Mouse (Mus musculus): Measurements from ENCODE around the gene Rpsa. TPM values are rescaled to one million over a fixed set of nuclear protein-coding genes. Genes with fewer than 3 reads are reported as not detected.

Rpsa gene
- polyA plus RNA-seq, 1 experiment from 2014 or later, result 1,488 TPM

DNA sequence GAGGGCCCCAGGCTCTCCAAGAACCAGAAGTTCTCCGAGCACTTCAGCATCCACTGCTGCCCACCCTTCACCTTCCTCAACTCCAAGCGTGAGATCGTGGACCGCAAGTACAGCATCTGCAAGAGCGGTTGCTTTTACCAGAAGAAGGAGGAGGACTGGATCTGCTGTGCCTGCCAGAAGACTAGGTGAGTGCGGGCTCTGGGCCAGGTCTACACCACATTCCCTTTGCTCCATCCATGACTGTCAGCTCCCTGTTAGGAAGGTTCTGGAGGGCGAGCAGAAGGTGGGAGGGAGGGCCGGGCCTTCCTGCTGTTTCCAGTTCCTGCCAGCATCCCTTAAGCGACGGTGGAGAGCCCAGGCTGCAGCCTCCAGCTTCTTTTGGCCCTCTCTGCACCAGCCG, 40.3 kb downstream of the Rpsa start:
- no peaks in the 10 kb centered on the region for H3K4me1 ChIP-seq (replicated peaks; ENCODE audit: control insufficient read depth, insufficient read depth, low read length)
- DNase-seq (ENCODE audit: low spot score) (no peak), ATAC-seq (ENCODE audit: low FRiP score) (no peak)
- no peaks in the 10 kb centered on the region for H3K36me3 ChIP-seq (ENCODE audit: control insufficient read depth, insufficient read depth, low read length)
- no peaks in the 10 kb centered on the region for H3K27me3 ChIP-seq (ENCODE audit: control insufficient read depth, insufficient read depth, low read length)
- H3K4me2 ChIP-seq (replicated peaks; ENCODE audit: low read depth, low read length), result no peak overlapping the region
- H3K9ac ChIP-seq (ENCODE audit: low read depth, low read length), result no peak overlapping the region
- H3K27ac ChIP-seq (ENCODE audit: low read depth, low read length), result no peak overlapping the region
- H3K9me3 ChIP-seq (ENCODE audit: control insufficient read depth, low read length), result no peaks in the 10 kb centered on the region
- 66% methylated on average over 11 of the region's 11 CpGs for WGBS
- no peak overlapping the region for H3K4me3 ChIP-seq (ENCODE audit: low read depth, low read length)

DNA sequence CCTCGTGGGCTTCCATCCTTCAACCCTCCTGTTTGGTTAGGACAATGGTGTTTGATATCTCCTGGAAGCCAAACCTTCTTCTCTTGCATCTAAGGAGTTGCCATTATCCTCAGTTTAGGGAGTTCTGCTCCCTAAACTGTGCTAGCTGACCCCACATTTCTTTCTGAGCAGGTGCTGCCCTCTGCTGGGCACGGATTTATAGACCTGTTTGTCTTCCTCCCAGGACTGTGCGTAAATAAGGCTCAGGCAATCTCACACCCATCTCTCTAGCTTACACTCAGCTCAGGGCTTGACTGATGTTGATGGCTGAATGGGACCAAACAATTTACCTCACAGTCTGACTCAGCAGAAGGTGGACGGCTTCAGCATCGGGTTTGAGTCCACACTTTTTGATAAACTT, 43.8 kb downstream of the Rpsa start:
- H3K4me3 ChIP-seq (ENCODE audit: low read depth, low read length), result no peak overlapping the region
- H3K9me3 ChIP-seq (ENCODE audit: control insufficient read depth, low read length), result no peaks in the 10 kb centered on the region
- ATAC-seq (ENCODE audit: low FRiP score) (no peak), DNase-seq (ENCODE audit: low spot score) (peak; percentile 75)
- H3K4me1 ChIP-seq (replicated peaks; ENCODE audit: control insufficient read depth, insufficient read depth, low read length), result no peaks in the 10 kb centered on the region
- no peak overlapping the region for H3K4me2 ChIP-seq (replicated peaks; ENCODE audit: low read depth, low read length)
- H3K27ac ChIP-seq (ENCODE audit: low read depth, low read length), result no peak overlapping the region
- no peaks in the 10 kb centered on the region for H3K36me3 ChIP-seq (ENCODE audit: control insufficient read depth, insufficient read depth, low read length)
- H3K9ac ChIP-seq (ENCODE audit: low read depth, low read length), result no peak overlapping the region
- H3K27me3 ChIP-seq (ENCODE audit: control insufficient read depth, insufficient read depth, low read length), result no peaks in the 10 kb centered on the region
- 45% methylated on average over 5 of the region's 5 CpGs for WGBS

DNA sequence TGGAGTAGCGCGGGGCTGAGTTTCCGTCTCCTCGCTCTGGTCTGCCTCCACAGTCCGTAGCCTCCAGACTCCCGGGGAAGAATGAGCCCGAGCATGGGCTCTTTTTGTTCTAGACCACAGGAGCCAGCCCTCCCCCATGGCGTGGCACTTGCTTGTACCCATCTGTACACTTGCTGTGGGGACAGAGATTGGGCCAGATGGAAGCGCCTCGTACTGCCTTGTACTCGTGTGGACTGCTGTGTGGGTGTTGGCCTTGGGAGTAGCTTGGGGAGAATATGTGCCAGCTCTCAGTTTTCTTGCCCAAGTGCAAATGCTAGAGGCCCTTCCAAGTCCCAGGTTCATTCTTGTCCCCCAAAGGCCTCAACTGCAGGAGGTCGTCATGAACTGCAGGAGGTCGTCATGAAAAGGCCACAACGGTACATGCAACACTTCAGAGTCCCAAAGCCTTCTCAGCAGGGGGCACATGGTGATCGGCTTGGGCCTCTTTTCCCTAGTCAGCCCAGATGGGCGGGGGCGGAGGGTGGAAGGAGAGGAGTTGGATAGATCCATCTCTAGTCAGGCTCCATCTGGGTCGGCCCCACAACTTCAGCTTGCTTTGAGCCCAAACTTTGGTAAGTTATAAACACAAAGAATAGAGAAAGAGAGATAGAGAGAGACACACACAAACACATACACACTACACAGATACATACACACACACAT, 47.1 kb downstream of the Rpsa start:
- Histone ChIP-seq H3K27me3 (ENCODE audit: control insufficient read depth, insufficient read depth, low read length) (no peaks in the 10 kb centered on the region), H3K9me3 (ENCODE audit: control insufficient read depth, low read length) (no peaks in the 10 kb centered on the region), H3K36me3 (ENCODE audit: control insufficient read depth, insufficient read depth, low read length) (no peaks in the 10 kb centered on the region), H3K4me1 (replicated peaks; ENCODE audit: control insufficient read depth, insufficient read depth, low read length) (no peaks in the 10 kb centered on the region), H3K4me3 (ENCODE audit: low read depth, low read length) (no peak overlapping the region), H3K27ac (ENCODE audit: low read depth, low read length) (no peak overlapping the region), H3K4me2 (replicated peaks; ENCODE audit: low read depth, low read length) (no peak overlapping the region), H3K9ac (ENCODE audit: low read depth, low read length) (no peak overlapping the region)
- WGBS, result 83% methylated on average over 18 of the region's 18 CpGs
- no peak for DNase-seq (ENCODE audit: low spot score)
- ATAC-seq (ENCODE audit: low FRiP score), result no peak

DNA sequence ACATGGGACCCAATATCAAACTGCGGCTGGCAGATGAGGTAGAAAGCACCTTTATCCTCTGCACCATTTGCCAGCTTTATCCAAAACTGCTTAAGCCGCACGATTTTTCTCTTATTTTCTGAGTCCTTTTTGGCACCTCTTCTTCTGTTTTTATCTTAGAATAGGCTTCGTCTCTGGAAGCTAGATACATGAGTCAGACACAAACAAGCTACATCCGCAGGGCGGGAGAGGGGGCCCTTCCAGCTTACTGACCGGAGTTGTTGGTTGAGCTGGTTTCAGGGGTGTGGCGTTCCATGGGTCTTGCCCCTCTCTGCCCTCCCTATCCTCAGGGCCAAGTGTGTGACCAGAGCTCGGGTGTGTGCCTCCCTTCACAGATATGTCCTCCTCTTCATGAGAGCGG, 51.3 kb downstream of the Rpsa start:
- Histone ChIP-seq H3K36me3 (ENCODE audit: control insufficient read depth, insufficient read depth, low read length) (no peaks in the 10 kb centered on the region), H3K27me3 (ENCODE audit: control insufficient read depth, insufficient read depth, low read length) (no peaks in the 10 kb centered on the region), H3K9me3 (ENCODE audit: control insufficient read depth, low read length) (no peaks in the 10 kb centered on the region), H3K4me3 (ENCODE audit: low read depth, low read length) (no peak overlapping the region), H3K4me2 (replicated peaks; ENCODE audit: low read depth, low read length) (no peak overlapping the region), H3K4me1 (replicated peaks; ENCODE audit: control insufficient read depth, insufficient read depth, low read length) (no peaks in the 10 kb centered on the region), H3K27ac (ENCODE audit: low read depth, low read length) (no peak overlapping the region), H3K9ac (ENCODE audit: low read depth, low read length) (no peak overlapping the region)
- ATAC-seq (ENCODE audit: low FRiP score) (no peak), DNase-seq (ENCODE audit: low spot score) (no peak)
- WGBS, result 86% methylated on average over 10 of the region's 10 CpGs

Other genes with a start within 250 kb of the Rpsa start
- gene Wdr48, start 232.8 kb upstream of the Rpsa start, polyA plus RNA-seq (2014; fragmentation: Nextera tagmentation; extraction: Ambion mirVana), result 64.0 and 71.8 TPM in 2 replicates
- 17.3 and 18.5 TPM in 2 replicates for gene Gorasp1, start 190.1 kb upstream of the Rpsa start, polyA plus RNA-seq (2014; fragmentation: Nextera tagmentation; extraction: Ambion mirVana)
- gene Ttc21a, start 190.1 kb upstream of the Rpsa start, polyA plus RNA-seq (2014; fragmentation: Nextera tagmentation; extraction: Ambion mirVana), result 0.23 and 0.60 TPM in 2 replicates
- gene Csrnp1, start 143.0 kb upstream of the Rpsa start, polyA plus RNA-seq (2014; fragmentation: Nextera tagmentation; extraction: Ambion mirVana), result 0.62 and 1.3 TPM in 2 replicates
- 0.04 TPM in 1 of 2 replicates, not detected in the other for gene Xirp1, start 104.1 kb upstream of the Rpsa start, polyA plus RNA-seq (2014; fragmentation: Nextera tagmentation; extraction: Ambion mirVana)
- 4.3 and 7.2 TPM in 2 replicates for gene Cx3cr1, start 57.8 kb upstream of the Rpsa start, polyA plus RNA-seq (2014; fragmentation: Nextera tagmentation; extraction: Ambion mirVana)
- not detected in 2 replicates for gene Ccr8, start 35.6 kb upstream of the Rpsa start, polyA plus RNA-seq (2014; fragmentation: Nextera tagmentation; extraction: Ambion mirVana)
- 40.8 and 41.7 TPM in 2 replicates for gene Slc25a38, start 17.3 kb upstream of the Rpsa start, polyA plus RNA-seq (2014; fragmentation: Nextera tagmentation; extraction: Ambion mirVana)
- gene Mobp, start 22.0 kb downstream of the Rpsa start, polyA plus RNA-seq (2014; fragmentation: Nextera tagmentation; extraction: Ambion mirVana), result 0.36 TPM in 1 of 2 replicates, not detected in the other
- 0.25 and 0.66 TPM in 2 replicates for gene Myrip, start 173.8 kb downstream of the Rpsa start, polyA plus RNA-seq (2014; fragmentation: Nextera tagmentation; extraction: Ambion mirVana)

All from hindbrain, embryonic 11.5 days (tissue).